Mouse (Mus musculus) olfactory bulb, adult 2 months (tissue): ENCODE measurements around the gene Klrb1a. TPM values are rescaled to one million over a fixed set of nuclear protein-coding genes. Genes with fewer than 3 reads are reported as not detected.
A peak's percentile ranks its signal among the peaks of the same experiment; 100 is the strongest.

Experiments used
- H3K27ac ChIP-seq: fragments of 200-500 bp; 2 replicates; pipeline ENCODE4 v1.5.1; 2012; ENCODE audit warnings: low read depth, low read length; ENCODE audit not compliant: insufficient read depth
- H3K4me1 ChIP-seq: fragments of 200-500 bp; 2 replicates; pipeline ENCODE4 v1.6.1; 2012; ENCODE audit warnings: low read length; ENCODE audit not compliant: control insufficient read depth, insufficient read depth
- H3K4me3 ChIP-seq: fragments of 200-500 bp; 2 replicates; pipeline ENCODE4 v1.5.1; 2012; ENCODE audit warnings: mild to moderate bottlenecking, low read depth, low read length, moderate library complexity; ENCODE audit not compliant: insufficient read depth
- CTCF ChIP-seq: fragments of 200-500 bp; IDR thresholded peaks from 2 replicates; pipeline ENCODE4 v1.5.1; 2012; ENCODE audit warnings: low read depth, mild to moderate bottlenecking, low read length, moderate library complexity; ENCODE audit not compliant: insufficient read depth
- POLR2A ChIP-seq: fragments of 200-500 bp; IDR thresholded peaks from 2 replicates; pipeline ENCODE4 v1.6.1; 2012; ENCODE audit warnings: mild to moderate bottlenecking, low read depth, low read length, moderate library complexity; ENCODE audit not compliant: insufficient read depth
- WGBS: fragments of 180-500 bp; shearing (Covaris S2); methylation state at CpG from one replicate; pipeline ENCODE4 v1.1.7; 2018; 5-methylcytosine and 5-hydroxymethylcytosine counted together
- polyA plus RNA-seq: library from polyadenylated mRNA; stranded (reverse); fragments of >200 nt; gene quantifications from 2 replicates; pipeline ENCODE4 v1.2.4, GENCODE M21; 2012; ENCODE audit warnings: low replicate concordance; ENCODE audit not compliant: missing spikeins, insufficient read depth, insufficient read length

The Klrb1a gene
- polyA plus RNA-seq, 1 experiment, result not detected

GRCm38 (mm10) chr6:128604512-128604911 is 18.8 kb downstream of the Klrb1a start:
- H3K27ac ChIP-seq, result no peak overlapping the region
- H3K4me1 ChIP-seq, result peaks cover 5% of the 10 kb centered on the region
- no peak overlapping the region for H3K4me3 ChIP-seq
- no peak for TF ChIP-seq CTCF
- no peak for TF ChIP-seq POLR2A
- WGBS, result 33% methylated on average over 5 of the region's 5 CpGs

DNA sequence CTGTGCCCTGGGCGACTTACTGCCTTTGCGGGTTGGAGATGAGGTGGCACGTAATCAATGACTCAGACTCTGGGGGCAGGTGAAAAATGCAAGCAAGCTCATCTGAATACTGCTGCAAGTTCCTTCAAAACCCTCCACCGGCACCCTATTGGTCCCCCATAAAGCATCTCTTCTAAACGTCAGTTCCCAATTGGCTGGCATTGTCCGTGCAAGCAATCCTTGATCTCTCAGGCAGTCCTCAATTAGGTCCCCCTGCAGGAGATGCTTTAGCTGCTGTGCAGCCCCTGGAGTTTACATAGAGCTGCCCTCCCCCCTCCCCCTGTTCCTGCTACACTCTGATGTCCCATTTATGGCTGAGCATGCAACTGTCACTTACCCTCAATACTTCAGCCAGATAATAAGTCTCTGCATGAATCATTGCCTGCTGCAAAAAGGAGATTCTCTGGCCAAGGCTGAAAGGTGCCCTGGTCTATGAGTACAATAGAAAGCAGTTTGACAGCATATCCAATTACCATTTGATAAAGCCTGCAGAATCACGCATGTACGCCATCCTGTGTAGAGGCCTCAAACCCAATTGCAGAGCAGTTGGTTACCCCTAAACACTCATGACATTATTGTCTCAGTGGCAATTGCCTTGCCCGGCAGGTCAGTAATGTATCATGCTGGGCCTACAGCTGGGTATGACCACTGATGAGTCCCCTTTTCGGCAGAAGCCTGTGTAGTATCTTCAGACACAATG is 20.7 kb downstream of the Klrb1a start:
- H3K27ac ChIP-seq, result no peak overlapping the region
- H3K4me1 ChIP-seq, result peaks cover 5% of the 10 kb centered on the region
- 0 out of 2 replicates have a peak overlapping the region, but pooled peaks have one; percentile 14 for H3K4me3 ChIP-seq
- 41% methylated on average over 10 of the region's 10 CpGs for WGBS
- TF ChIP-seq CTCF (no peak), POLR2A (no peak)

DNA sequence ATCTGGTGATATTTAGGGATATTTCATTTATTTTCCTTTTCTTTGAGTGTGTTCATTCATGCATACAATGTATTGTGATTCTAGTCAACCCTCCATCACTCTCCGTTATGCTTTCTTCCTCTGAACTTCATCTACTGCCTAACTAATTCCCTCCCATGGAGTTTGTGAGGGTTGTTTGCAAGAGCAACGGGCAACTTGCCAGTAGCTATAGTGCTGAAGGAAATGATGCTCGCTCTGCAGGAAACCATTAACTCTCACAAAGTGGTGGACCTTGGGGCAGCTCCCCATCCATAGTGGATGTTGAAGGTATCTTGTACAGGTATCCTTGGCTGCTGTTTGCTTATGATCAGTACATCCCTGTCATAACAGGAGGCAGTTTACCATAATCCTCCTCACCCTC is 21.3 kb downstream of the Klrb1a start:
- H3K4me3 ChIP-seq, result 0 out of 2 replicates have a peak overlapping the region, but pooled peaks have one; percentile 14
- 23% methylated on average over 3 of the region's 3 CpGs for WGBS
- peaks cover 8% of the 10 kb centered on the region for H3K4me1 ChIP-seq
- no peak overlapping the region for H3K27ac ChIP-seq
- TF ChIP-seq CTCF, result no peak
- TF ChIP-seq POLR2A, result no peak

DNA sequence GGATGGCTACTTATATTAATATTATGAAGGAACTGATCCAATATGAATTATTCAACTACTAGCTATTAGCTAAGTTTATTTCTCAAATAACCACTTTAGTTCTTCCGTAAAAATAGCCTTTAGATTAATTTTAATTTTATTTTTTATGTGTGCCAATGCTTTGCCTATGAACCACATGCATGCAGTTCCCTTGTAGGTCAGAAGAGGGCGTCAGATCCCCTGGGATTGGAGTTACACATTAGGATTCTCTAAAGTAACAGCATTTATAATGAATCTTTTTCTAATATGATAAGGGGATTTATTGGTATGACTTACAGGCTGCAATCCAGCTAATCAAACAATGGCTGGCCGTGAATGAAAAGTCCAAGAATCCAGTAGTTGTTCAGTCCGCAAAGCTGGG is 23.8 kb downstream of the Klrb1a start:
- WGBS, result 72% methylated on average over 4 of the region's 4 CpGs
- Histone ChIP-seq H3K4me3 (no peak overlapping the region), H3K27ac (no peak overlapping the region), H3K4me1 (peaks cover 10% of the 10 kb centered on the region)
- TF ChIP-seq POLR2A (no peak), CTCF (no peak)

DNA sequence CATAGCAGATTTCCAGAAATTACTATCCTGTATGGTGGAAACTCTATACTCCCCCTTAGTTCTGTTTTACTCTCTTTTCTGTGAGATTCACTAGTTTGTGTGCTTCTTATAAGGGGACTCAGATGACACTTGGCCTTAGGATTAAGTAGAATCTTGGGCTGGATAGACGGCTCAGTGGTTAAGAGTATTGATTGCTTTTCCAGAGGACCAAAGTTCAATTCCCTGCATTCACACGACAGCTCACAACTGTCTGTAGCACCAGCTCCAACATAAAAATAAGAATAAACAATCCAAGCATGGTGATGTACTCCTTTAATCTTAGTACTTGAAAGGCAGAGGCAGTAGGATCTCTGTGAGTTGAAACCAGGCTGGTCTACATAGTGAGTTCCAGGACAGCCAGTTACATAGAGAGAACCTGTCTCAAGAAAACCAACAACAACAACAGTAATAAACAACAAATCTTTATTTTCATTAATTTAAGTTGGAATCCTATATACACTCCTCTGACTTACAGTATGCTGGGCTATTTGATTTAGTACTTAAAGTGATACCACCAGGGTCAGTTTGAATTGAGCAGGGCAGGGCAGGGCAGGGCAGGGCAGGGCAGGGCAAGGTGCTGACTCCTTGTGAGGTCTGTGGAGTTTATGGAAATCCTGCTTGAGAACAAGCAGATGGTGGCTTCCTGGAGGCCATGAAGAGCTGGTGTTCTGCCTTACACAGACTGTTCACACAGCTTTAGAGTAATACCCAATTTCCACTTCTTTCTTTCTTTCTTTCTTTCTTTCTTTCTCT is 24.9 kb downstream of the Klrb1a start:
- Histone ChIP-seq H3K4me1 (peaks cover 10% of the 10 kb centered on the region), H3K4me3 (no peak overlapping the region), H3K27ac (no peak overlapping the region)
- no peak for TF ChIP-seq POLR2A
- no peak for TF ChIP-seq CTCF
- 83% methylated on average over 2 of the region's 2 CpGs for WGBS

GRCm38 (mm10) chr6:128597121-128597522 is 26.2 kb downstream of the Klrb1a start:
- 0 out of 2 replicates have a peak, but pooled peaks cover 5% of the 10 kb centered on the region for H3K4me1 ChIP-seq
- peak overlapping the region; percentile 32; the same call in 1 of the 2 replicates for H3K27ac ChIP-seq
- 14% methylated on average over 9 of the region's 9 CpGs for WGBS
- no peak for TF ChIP-seq CTCF
- no peak for TF ChIP-seq POLR2A
- 0 out of 2 replicates have a peak overlapping the region, but pooled peaks have one; percentile 5 for H3K4me3 ChIP-seq

- WGBS, result 48% methylated on average over 9 of the region's 9 CpGs
- H3K4me1 ChIP-seq, result 0 out of 2 replicates have a peak, but pooled peaks cover 5% of the 10 kb centered on the region
- no peak overlapping the region for H3K4me3 ChIP-seq
- TF ChIP-seq CTCF (no peak), POLR2A (no peak)
- no peak overlapping the region for H3K27ac ChIP-seq
Observed at GRCm38 (mm10) chr6:128594651-128595050, 28.7 kb downstream of the Klrb1a start.

DNA sequence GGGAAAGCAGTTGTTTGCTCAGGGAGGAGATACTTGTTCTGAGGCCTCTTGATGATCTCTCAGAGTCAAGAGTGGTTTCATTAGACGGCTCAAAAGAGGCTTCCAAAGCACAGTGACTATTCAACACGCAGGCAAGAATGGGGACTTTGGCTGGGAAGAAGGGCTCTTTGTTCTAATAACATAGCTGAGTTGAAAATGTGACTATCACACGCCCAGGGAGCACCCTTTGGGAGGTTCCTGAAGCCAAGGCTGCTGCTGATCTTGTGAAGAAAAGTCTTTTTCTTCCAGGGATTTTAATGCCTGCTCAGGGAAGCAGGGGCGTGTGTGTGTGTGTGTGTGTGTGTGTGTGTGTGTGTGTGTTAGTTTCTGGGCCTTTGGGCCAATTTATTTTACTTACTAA is 33.9 kb downstream of the Klrb1a start:
- H3K4me1 ChIP-seq, result 0 out of 2 replicates have a peak, but pooled peaks cover 2% of the 10 kb centered on the region
- H3K27ac ChIP-seq, result no peak overlapping the region
- no peak overlapping the region for H3K4me3 ChIP-seq
- 10% methylated on average over 4 of the region's 4 CpGs for WGBS
- no peak for TF ChIP-seq POLR2A
- TF ChIP-seq CTCF, result no peak

DNA sequence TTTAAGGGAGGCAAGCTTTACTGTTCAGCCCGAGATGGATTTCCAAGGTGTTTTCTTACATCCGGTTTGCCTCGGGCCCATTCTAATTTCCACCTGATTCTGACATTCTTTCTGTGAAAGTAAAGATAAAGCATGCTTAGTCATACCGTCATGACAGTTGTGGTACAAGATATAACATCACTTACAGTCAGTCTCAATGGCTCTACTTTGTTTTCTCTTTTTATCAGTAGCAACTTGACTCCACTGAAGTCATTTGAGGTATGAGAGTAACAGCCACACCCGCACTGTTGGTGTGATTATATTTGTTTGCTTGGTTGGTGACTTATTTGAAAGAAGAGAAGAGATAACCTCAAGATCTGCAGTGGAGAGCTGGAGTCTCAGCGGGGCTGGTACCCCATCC is 35.7 kb downstream of the Klrb1a start:
- no peak overlapping the region for H3K27ac ChIP-seq
- WGBS, result 95% methylated on average over 6 of the region's 6 CpGs
- no peak overlapping the region for H3K4me3 ChIP-seq
- H3K4me1 ChIP-seq, result 0 out of 2 replicates have a peak, but pooled peaks cover 2% of the 10 kb centered on the region
- no peak for TF ChIP-seq POLR2A
